Mouse (Mus musculus) cerebellum, adult 2 months (tissue): ENCODE results near the gene Dnajc13. TPM values are rescaled to one million over a fixed set of nuclear protein-coding genes. Genes with fewer than 3 reads are reported as not detected.

Source experiments
- DNase-seq, 2 experiments: peaks; one replicate each; pipeline ENCODE4 v3.0.0; 2021
- H3K27ac ChIP-seq: fragments of 200-500 bp; 2 replicates; pipeline ENCODE4 v1.5.1; 2012; ENCODE audit warnings: low read length, control low read depth, inconsistent platforms; ENCODE audit not compliant: insufficient read depth
- H3K27me3 ChIP-seq: fragments of 200-500 bp; 2 replicates; pipeline ENCODE4 v1.6.1; 2012; ENCODE audit warnings: inconsistent platforms, mild to moderate bottlenecking, low read length, moderate library complexity; ENCODE audit not compliant: control insufficient read depth, insufficient read depth
- H3K4me1 ChIP-seq: fragments of 200-500 bp; 2 replicates; pipeline ENCODE4 v1.6.1; 2011; ENCODE audit warnings: low read length; ENCODE audit not compliant: control insufficient read depth, insufficient read depth
- H3K4me3 ChIP-seq: fragments of 200-500 bp; replicated peaks from 2 replicates; pipeline ENCODE3; 2011; ENCODE audit warnings: mild to moderate bottlenecking, low read depth, low read length, control low read depth; ENCODE audit not compliant: insufficient read depth
- CTCF ChIP-seq: fragments of 200-500 bp; IDR thresholded peaks from 2 replicates; pipeline ENCODE4 v1.5.1; 2011; ENCODE audit warnings: low read depth, mild to moderate bottlenecking, control low read depth, low read length, moderate library complexity, borderline replicate concordance; ENCODE audit not compliant: insufficient read depth
- POLR2A ChIP-seq: fragments of 200-500 bp; IDR thresholded peaks from 2 replicates; pipeline ENCODE4 v1.6.1; 2011; ENCODE audit warnings: low read length, control low read depth, borderline replicate concordance; ENCODE audit not compliant: insufficient read depth
- WGBS: fragments of 180-500 bp; shearing (Covaris S2); methylation state at CpG from one replicate; pipeline ENCODE4 v1.1.7; 2018; 5-methylcytosine and 5-hydroxymethylcytosine counted together
- polyA plus RNA-seq: library from polyadenylated mRNA; depleted of rRNA; stranded (reverse); fragments of >200 nt; gene quantifications from 2 replicates; pipeline ENCODE4 v1.2.3, GENCODE M21; 2012

The Dnajc13 gene
- polyA plus RNA-seq, 1 experiment: 61.5 TPM

DNA sequence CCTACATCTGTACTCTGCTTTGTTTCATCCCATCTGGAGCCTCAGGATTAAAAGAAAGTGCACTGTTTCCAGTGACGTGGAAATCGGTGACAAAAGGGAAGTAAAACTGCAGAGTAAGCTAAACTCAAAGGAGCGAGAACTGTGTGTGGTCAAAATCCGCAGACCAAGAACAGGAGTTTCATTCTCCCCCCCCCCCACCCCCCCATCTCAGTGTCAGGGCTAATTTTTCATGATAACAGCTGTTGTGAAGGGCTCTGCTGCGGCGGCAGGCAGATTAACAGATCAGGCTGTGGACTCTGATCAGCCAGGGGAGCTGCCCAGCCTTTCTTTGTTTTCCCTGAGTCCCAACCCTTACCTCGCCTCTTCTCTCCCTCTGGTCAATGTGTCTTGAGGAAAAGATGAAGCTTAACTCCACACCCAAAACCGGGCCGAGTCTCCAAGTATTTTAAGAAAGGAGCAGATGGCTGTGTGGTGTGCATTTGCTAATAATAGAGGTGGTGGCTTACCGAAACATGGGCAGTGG, 6.7 kb upstream of the Dnajc13 start:
- Histone ChIP-seq H3K4me3 (no peak overlapping the region), H3K4me1 (no peaks in the 10 kb centered on the region), H3K27me3 (no peaks in the 10 kb centered on the region), H3K27ac (no peak overlapping the region)
- TF ChIP-seq POLR2A: no peak
- TF ChIP-seq CTCF: no peak
- DNase-seq: no peak
- 23% methylated on average over 10 of the region's 10 CpGs for WGBS

DNA sequence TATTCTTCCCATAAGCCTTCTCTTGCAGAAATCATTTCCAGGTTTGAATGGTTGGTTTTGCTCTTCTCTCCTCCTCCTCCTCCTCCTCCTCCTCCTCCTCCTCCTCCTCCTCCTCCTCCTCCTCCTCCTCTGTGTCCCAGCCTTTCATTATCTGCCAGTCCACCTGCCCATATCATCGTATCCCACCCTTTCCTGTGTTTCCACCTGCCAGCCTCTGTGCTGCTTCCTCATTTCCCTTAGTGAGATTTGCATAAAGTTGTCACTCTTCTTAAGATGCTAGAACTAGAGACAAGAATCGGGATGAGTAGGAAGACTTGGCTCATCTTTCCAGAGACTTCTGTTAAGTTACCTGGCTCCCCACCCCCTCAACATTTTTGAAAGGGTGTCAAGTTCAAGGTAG, 1.8 kb upstream of the Dnajc13 start:
- Histone ChIP-seq H3K27me3 (no peaks in the 10 kb centered on the region), H3K4me3 (no peak overlapping the region), H3K27ac (no peak overlapping the region), H3K4me1 (peaks cover 5% of the 10 kb centered on the region; the same call in 1 of the 2 replicates)
- DNase-seq: no peak
- TF ChIP-seq POLR2A (no peak), CTCF (no peak)
- WGBS: 85% methylated on average over 1 of the region's 2 CpGs

DNA sequence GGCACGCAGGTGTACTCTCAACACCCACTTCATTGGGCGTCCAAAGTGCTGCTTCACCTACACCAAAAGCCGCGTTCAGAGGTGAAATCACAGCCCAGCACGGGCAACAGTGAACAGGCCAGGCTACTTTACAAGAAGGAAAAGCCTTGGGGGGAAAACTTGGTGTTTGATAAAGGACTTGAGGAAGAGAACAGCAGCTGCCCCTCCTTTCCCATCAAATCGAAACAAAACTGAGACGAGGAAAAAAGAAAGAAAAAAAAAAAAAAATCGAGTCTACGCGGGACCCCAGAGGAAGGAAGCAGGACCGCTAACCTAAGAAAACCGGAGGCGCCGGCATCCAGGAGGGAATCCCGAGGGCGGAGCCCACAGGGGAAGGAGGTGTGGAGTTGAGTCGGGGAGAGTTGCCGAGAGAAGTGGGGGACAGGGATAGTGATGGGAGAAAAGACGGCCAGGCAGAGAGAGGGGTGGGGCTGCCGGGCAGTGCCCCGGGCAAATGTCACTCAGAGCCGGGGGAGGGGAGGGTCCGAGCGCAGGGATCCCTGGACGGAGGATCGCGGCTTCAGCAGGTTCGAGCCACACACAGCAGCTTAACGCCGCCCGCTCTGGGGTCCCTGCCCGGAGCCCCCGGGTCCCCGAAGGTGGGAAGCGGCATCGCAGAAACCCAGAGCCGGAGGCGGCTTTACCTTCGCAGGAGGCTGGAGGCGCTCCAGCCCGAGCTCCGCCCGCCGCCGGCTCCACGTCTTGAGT, 541 bp downstream of the Dnajc13 start:
- Histone ChIP-seq H3K27ac (peak overlapping the region; percentile 44; the same call in 1 of the 2 replicates), H3K4me3 (peak overlapping the region; percentile 81), H3K4me1 (peaks cover 5% of the 10 kb centered on the region; the same call in 1 of the 2 replicates), H3K27me3 (no peaks in the 10 kb centered on the region)
- no peak for DNase-seq
- WGBS: 1% methylated on average over 46 of the region's 46 CpGs
- TF ChIP-seq POLR2A: no peak
- TF ChIP-seq CTCF: no peak

DNA sequence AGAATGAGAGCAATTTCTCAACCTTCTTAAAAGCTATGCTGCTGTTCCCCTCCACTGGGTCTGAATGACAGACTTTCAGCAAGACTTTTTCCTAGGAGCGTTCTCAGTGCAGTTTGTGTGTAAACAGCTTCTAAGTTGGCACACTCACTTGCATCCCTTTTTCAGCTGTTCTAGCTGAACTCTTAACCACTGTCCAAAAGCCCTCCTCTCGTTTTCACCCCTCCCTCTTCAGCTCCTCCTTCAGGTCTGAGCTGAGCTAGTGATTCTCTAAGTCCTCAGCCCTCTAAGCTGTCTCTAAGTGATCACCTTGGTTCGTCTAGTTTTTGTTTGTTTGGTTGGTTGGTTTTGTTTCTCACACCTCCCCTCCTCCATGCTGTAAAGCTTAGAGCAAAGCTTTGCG, 2.4 kb downstream of the Dnajc13 start:
- Histone ChIP-seq H3K27ac (no peak overlapping the region), H3K4me3 (no peak overlapping the region), H3K4me1 (peaks cover 6% of the 10 kb centered on the region; the same call in 1 of the 2 replicates), H3K27me3 (no peaks in the 10 kb centered on the region)
- TF ChIP-seq CTCF: no peak
- TF ChIP-seq POLR2A: no peak
- WGBS: 33% methylated on average over 4 of the region's 4 CpGs
- no peak for DNase-seq

DNA sequence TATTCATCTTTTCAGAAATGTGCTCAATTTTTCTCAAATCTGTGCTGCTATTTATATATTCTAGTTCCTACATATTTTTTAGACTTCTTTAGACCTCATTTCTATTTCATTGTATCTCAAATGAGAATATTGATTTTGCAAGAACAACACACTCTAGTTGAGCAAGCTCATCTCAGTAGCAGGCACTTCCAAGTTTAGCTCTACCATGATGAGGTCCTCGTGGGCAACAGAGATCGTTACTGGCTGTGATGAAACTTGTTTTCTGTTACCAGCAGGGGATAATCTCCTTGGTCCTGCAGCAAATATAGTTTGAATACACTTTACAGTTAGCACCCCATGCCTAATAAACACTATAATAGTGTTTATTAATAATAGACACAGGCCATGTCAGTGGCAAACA, 6.6 kb downstream of the Dnajc13 start:
- H3K4me3 ChIP-seq: no peak overlapping the region
- no peak overlapping the region for H3K27ac ChIP-seq
- no peak for TF ChIP-seq POLR2A
- DNase-seq: no peak
- 14% methylated on average over 2 of the region's 2 CpGs for WGBS
- H3K27me3 ChIP-seq: no peaks in the 10 kb centered on the region
- H3K4me1 ChIP-seq: peaks cover 15% of the 10 kb centered on the region

DNA sequence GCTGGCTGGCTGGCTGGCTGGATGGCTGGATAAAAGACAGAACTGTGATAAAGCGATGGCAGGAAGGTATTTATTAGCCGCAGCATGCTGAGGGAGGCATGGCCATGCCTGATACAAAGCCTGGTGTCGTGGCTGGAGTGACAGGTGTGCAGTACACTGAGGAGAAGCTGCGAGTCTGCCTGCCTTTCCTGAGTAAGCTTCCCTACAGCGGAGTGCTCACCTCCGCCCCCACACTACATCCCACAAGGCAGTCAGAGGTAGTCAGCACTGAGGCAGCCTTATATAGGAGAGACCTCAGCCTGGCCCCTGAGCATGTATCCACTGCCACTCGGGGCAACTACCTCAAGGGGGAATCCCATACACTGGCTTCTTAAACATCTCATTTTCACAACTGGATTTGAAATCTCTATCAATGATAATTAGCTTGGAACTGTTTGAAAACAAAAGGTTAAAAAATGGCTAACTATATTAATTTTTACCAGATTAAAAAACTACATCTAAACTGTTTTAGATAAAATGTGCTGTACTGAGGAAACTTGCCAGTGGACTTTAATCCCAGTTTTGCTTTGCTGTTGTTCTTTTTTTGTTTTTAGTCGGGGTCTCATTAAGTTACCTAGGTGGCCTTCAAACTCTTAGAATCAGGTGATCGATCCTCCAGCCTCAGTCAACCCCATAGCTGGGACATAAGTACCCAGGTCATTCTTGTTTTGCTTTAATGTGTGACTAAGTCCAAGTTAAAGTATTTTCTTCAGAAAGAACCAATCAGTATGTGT, 8.1 kb downstream of the Dnajc13 start:
- Histone ChIP-seq H3K4me3 (no peak overlapping the region), H3K27ac (no peak overlapping the region), H3K4me1 (peaks cover 13% of the 10 kb centered on the region), H3K27me3 (no peaks in the 10 kb centered on the region)
- WGBS: 46% methylated on average over 9 of the region's 9 CpGs
- DNase-seq: peak in 1 of 2 experiments; percentile 34
- TF ChIP-seq POLR2A (no peak), CTCF (no peak)

DNA sequence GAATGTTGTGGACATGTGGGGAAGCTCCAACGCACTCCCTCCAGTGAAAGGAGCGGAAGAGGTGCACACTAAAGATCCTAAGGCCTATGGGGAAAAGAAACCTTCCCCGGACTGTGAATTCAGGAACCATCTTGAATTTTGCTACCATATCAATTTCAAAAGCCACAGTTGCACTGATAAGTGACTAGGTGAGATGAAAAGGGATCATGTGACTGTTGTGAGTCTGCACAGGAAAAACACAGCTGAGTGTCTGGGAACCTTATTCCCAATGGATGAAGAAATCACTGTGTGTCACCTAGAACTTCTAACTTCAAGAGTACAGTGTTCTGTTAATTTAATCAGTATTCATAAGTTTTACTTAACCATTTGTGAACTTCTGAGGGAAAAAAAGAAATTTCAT, 10.1 kb downstream of the Dnajc13 start:
- no peaks in the 10 kb centered on the region for H3K27me3 ChIP-seq
- H3K4me3 ChIP-seq: no peak overlapping the region
- H3K4me1 ChIP-seq: peaks cover 13% of the 10 kb centered on the region
- H3K27ac ChIP-seq: no peak overlapping the region
- DNase-seq: no peak
- WGBS: 93% methylated on average over 3 of the region's 3 CpGs
- TF ChIP-seq POLR2A: no peak
- no peak for TF ChIP-seq CTCF

DNA sequence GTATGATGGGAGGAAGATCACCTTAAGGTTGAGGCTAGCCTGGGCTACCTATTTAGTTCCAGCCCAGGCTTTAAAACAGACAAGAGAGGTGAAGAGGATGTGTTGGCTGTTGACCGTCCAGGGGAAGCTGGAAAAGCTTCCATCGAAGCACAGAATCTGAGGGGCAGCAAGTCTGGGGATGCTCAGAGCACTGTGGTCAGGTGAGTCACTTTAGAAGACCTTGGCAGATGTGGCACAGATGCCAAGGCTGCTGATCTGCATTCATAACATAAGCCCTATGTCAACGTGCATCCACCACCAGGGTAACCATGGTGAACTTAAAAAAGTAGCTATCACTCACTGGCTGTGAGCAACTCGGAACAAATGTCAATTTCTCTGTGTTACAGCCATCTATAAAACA, 11.0 kb downstream of the Dnajc13 start:
- H3K4me3 ChIP-seq: no peak overlapping the region
- H3K27ac ChIP-seq: no peak overlapping the region
- no peaks in the 10 kb centered on the region for H3K27me3 ChIP-seq
- WGBS: 82% methylated on average over 4 of the region's 4 CpGs
- TF ChIP-seq POLR2A (no peak), CTCF (no peak)
- H3K4me1 ChIP-seq: peaks cover 13% of the 10 kb centered on the region
- no peak for DNase-seq
